23 mouse cellular contexts compared by ENCODE assay signal in genomic region chr10:40716296-40716695, GRCm38 (mm10). TPM values are rescaled to one million over a fixed set of nuclear protein-coding genes. Genes with fewer than 3 reads are reported as not detected.
DNase-seq lines count a peak whose midpoint lies in the region; ATAC-seq and TF ChIP-seq lines count a peak whose summit lies in the region.
"Had no signal": no experiment of that assay in that cellular context is flagged by ENCODE, and none has a peak within 500 bp of the region (broad histone marks: within the 10 kb centered on the region; RNA-seq: fewer than 3 reads in every experiment).

No protein-coding gene starts in this region.

- no peaks in the 10 kb centered on the region for H3K36me3 ChIP-seq in heart, embryonic 13.5 days
- no peaks in the 10 kb centered on the region for H3K36me3 ChIP-seq in liver, postnatal 0 days (replicated peaks; ENCODE audit: insufficient read depth, low read length)
- H3K36me3 ChIP-seq in embryonic facial prominence, embryonic 10.5 days (replicated peaks): no peaks in the 10 kb centered on the region
- H3K36me3 ChIP-seq in limb, embryonic 10.5 days: no peaks in the 10 kb centered on the region
- H3K36me3 ChIP-seq: embryonic facial prominence, embryonic 13.5 days; forebrain, embryonic 15.5 days; hindbrain, embryonic 13.5 days had no signal

- no peaks in the 10 kb centered on the region for H3K9me3 ChIP-seq in heart, embryonic 13.5 days
- H3K9me3 ChIP-seq in liver, postnatal 0 days (ENCODE audit: low read length): no peaks in the 10 kb centered on the region
- H3K9me3 ChIP-seq in embryonic facial prominence, embryonic 10.5 days: no peaks in the 10 kb centered on the region
- no peaks in the 10 kb centered on the region for H3K9me3 ChIP-seq in limb, embryonic 10.5 days (replicated peaks)
- H3K9me3 ChIP-seq: embryonic facial prominence, embryonic 13.5 days; forebrain, embryonic 15.5 days; hindbrain, embryonic 13.5 days had no signal

- DNase-seq in heart, postnatal 10 days: no peak
- peak; percentile 10 for DNase-seq in liver, postnatal 0 days
- no peak for DNase-seq in liver
- DNase-seq in embryonic facial prominence, embryonic 10.5 days (ENCODE audit: low spot score): peak; percentile 5
- DNase-seq in limb, embryonic 10.5 days (ENCODE audit: low spot score): peak; percentile 22
- DNase-seq in lung, adult 18-20 months: no peak
- DNase-seq: cerebellum, adult 18-20 months; cerebellum, postnatal 36 days; kidney, adult 2 months; kidney, postnatal 14 days; lung, postnatal 14 days; midbrain, embryonic 14.5 days; right cerebral cortex, postnatal 14 days; spleen, adult 18-20 months; thymus, adult 2 months had no signal

- no peak overlapping the region for H3K9ac ChIP-seq in heart, embryonic 13.5 days
- no peak overlapping the region for H3K9ac ChIP-seq in liver, postnatal 0 days (replicated peaks)
- H3K9ac ChIP-seq: embryonic facial prominence, embryonic 13.5 days; forebrain, embryonic 15.5 days; hindbrain, embryonic 13.5 days had no signal

- no peak for TF ChIP-seq EP300 in liver, postnatal 0 days (IDR thresholded peaks at IDR 0.05; ENCODE audit: low read depth)

- H3K4me1 ChIP-seq in heart, embryonic 13.5 days: peaks cover 25% of the 10 kb centered on the region
- no peaks in the 10 kb centered on the region for H3K4me1 ChIP-seq in liver, postnatal 0 days (ENCODE audit: insufficient read depth)
- peaks cover 13% of the 10 kb centered on the region for H3K4me1 ChIP-seq in embryonic facial prominence, embryonic 10.5 days
- peaks cover 16% of the 10 kb centered on the region for H3K4me1 ChIP-seq in limb, embryonic 10.5 days

- no peak overlapping the region for H3K4me3 ChIP-seq in heart, embryonic 13.5 days
- H3K4me3 ChIP-seq in liver, postnatal 0 days (ENCODE audit: low read depth, low read length): no peak overlapping the region
- no peak overlapping the region for H3K4me3 ChIP-seq in embryonic facial prominence, embryonic 10.5 days
- H3K4me3 ChIP-seq in limb, embryonic 10.5 days: no peak overlapping the region
- H3K4me3 ChIP-seq: embryonic facial prominence, embryonic 13.5 days; forebrain, embryonic 15.5 days; hindbrain, embryonic 13.5 days; myocyte had no signal

- peak overlapping the region; percentile 16; the same call in 1 of the 2 replicates for H3K4me2 ChIP-seq in heart, embryonic 13.5 days
- no peak overlapping the region for H3K4me2 ChIP-seq in liver, postnatal 0 days (ENCODE audit: low read depth, low read length)
- H3K4me2 ChIP-seq: embryonic facial prominence, embryonic 13.5 days; forebrain, embryonic 15.5 days; hindbrain, embryonic 13.5 days had no signal

- peak overlapping the region; percentile 32 for H3K27ac ChIP-seq in heart, embryonic 13.5 days (replicated peaks)
- H3K27ac ChIP-seq in liver, postnatal 0 days (ENCODE audit: low read depth): no peak overlapping the region
- no peak overlapping the region; the same call in 1 of the 2 replicates for H3K27ac ChIP-seq in embryonic facial prominence, embryonic 10.5 days (replicated peaks)
- H3K27ac ChIP-seq in limb, embryonic 10.5 days: no peak overlapping the region
- H3K27ac ChIP-seq: embryonic facial prominence, embryonic 13.5 days; forebrain, embryonic 15.5 days; hindbrain, embryonic 13.5 days had no signal

- H3K27me3 ChIP-seq in heart, embryonic 13.5 days (replicated peaks): no peaks in the 10 kb centered on the region
- no peaks in the 10 kb centered on the region for H3K27me3 ChIP-seq in liver, postnatal 0 days (ENCODE audit: insufficient read depth, low read length)
- H3K27me3 ChIP-seq in embryonic facial prominence, embryonic 10.5 days (replicated peaks; ENCODE audit: low read depth, poor library complexity, severe bottlenecking): no peaks in the 10 kb centered on the region
- no peaks in the 10 kb centered on the region for H3K27me3 ChIP-seq in limb, embryonic 10.5 days (ENCODE audit: low read depth, poor library complexity, severe bottlenecking)
- H3K27me3 ChIP-seq: embryonic facial prominence, embryonic 13.5 days; forebrain, embryonic 15.5 days; hindbrain, embryonic 13.5 days had no signal

- WGBS in heart, embryonic 13.5 days: 47% methylated on average over 8 of the region's 8 CpGs
- 75% methylated on average over 8 of the region's 8 CpGs for WGBS in liver, postnatal 0 days (ENCODE audit: insufficient replicate concordance)
- 85% methylated on average over 8 of the region's 8 CpGs for WGBS in embryonic facial prominence, embryonic 10.5 days
- 86% methylated on average over 8 of the region's 8 CpGs for WGBS in limb, embryonic 10.5 days

- no peak for TF ChIP-seq CTCF in liver, postnatal 0 days (IDR thresholded peaks at IDR 0.05; ENCODE audit: low read depth)

- no peak for ATAC-seq in heart, embryonic 13.5 days (ENCODE audit: extremely low read depth, insufficient number of reproducible peaks, low FRiP score, low TSS enrichment)
- ATAC-seq in liver, postnatal 0 days: no peak
- ATAC-seq: forebrain, embryonic 15.5 days; inflammation-experienced regulatory T-cells, adult 6 months had no signal

- intact Hi-C loops in heart, postnatal 10 days (cut with DNase I): no loop called here

RNA-seq across cellular contexts. Expression of gene Mettl24, which starts 33.2 kb away (rescaled TPM):
- polyA plus RNA-seq in heart, embryonic 13.5 days (2015; fragmentation: Nextera tagmentation; extraction: Ambion mirVana): 2.4 TPM in 2 replicates
- total RNA-seq in heart, postnatal 10 days (2021): 1 to 10 TPM; 1.9 to 2.3 TPM
- polyA plus RNA-seq in liver, postnatal 0 days (2015; fragmentation: Nextera tagmentation; extraction: Ambion mirVana): 0.30 and 0.45 TPM in 2 replicates
- polyA plus RNA-seq in embryonic facial prominence, embryonic 10.5 days (2016; fragmentation: Nextera tagmentation; extraction: Ambion mirVana): 0.92 and 1.5 TPM in 2 replicates
- 1.6 and 1.8 TPM in 2 replicates for polyA plus RNA-seq in limb, embryonic 10.5 days (2016; fragmentation: Nextera tagmentation; extraction: Ambion mirVana)
- total RNA-seq: liver, adult 2 months; megakaryocyte, adult 5-6 weeks had no signal
- polyA plus RNA-seq: inflammation-experienced regulatory T-cells, adult 6 months had no signal

Comparison
In these comparisons a context has a peak if more than half of its experiments do, and no peak if none do; other contexts are left out.
1. DNase-seq: peak in liver, postnatal 0 days (single experiment), embryonic facial prominence, embryonic 10.5 days (single experiment) and limb, embryonic 10.5 days (single experiment); none in heart, postnatal 10 days (0 of 2), liver (single experiment) and lung, adult 18-20 months (0 of 2).